Mouse (Mus musculus) ovary, postnatal 36 days (tissue): ENCODE results near the gene Gm14743.
"Not testable (repeated sequence)": the region's sequence is repeated elsewhere in the genome, so short reads cannot be mapped to it uniquely, and the experiment has no call there.

ENCODE experiments used
- DNase-seq: peaks from one replicate; pipeline ENCODE4 v3.0.0; 2022; ENCODE audit warnings: low spot score, mixed read lengths

Gm14743 gene

GRCm38 (mm10) chrX:78245821-78246220 lies at the start of gene Gm14743:
Gene Gm14743, minus strand, starts transcription at chrX:78245921.
- DNase-seq: not testable (repeated sequence)

GRCm38 (mm10) chrX:78202829-78203228 lies 42.9 kb downstream of the Gm14743 start:
- no peak for DNase-seq

GRCm38 (mm10) chrX:78202220-78202619 lies 43.5 kb downstream of the Gm14743 start:
- not testable (repeated sequence) for DNase-seq
